Mouse (Mus musculus): ENCODE measurements around the gene Ralgps1. TPM values are rescaled to one million over a fixed set of nuclear protein-coding genes. Genes with fewer than 3 reads are reported as not detected.
A peak's percentile ranks its signal among the peaks of the same experiment; 100 is the strongest.

The Ralgps1 gene
- polyA plus RNA-seq, 1 experiment, result 91.6 TPM

- no peak for TF ChIP-seq CTCF (IDR thresholded peaks at IDR 0.05; ENCODE audit: borderline replicate concordance, extremely low read depth, insufficient read depth, insufficient read length)
- no peak for TF ChIP-seq POLR2A (IDR thresholded peaks at IDR 0.05; ENCODE audit: borderline replicate concordance, extremely low read depth, insufficient read depth, insufficient read length, poor library complexity, severe bottlenecking)
- no peak for DNase-seq (ENCODE audit: low read depth)
Measured at GRCm38 (mm10) chr2:33204980-33205379, 166.3 kb downstream of the Ralgps1 start.

- TF ChIP-seq POLR2A (IDR thresholded peaks at IDR 0.05; ENCODE audit: borderline replicate concordance, extremely low read depth, insufficient read depth, insufficient read length, poor library complexity, severe bottlenecking) (no peak), CTCF (IDR thresholded peaks at IDR 0.05; ENCODE audit: borderline replicate concordance, extremely low read depth, insufficient read depth, insufficient read length) (no peak)
- peak; percentile 43 for DNase-seq (ENCODE audit: low read depth)
Measured at GRCm38 (mm10) chr2:33203284-33203683, 168.0 kb downstream of the Ralgps1 start.

GRCm38 (mm10) chr2:33200368-33201068 lies 170.8 kb downstream of the Ralgps1 start:
- TF ChIP-seq POLR2A (IDR thresholded peaks at IDR 0.05; ENCODE audit: borderline replicate concordance, extremely low read depth, insufficient read depth, insufficient read length, poor library complexity, severe bottlenecking), result no peak
- no peak for TF ChIP-seq CTCF (IDR thresholded peaks at IDR 0.05; ENCODE audit: borderline replicate concordance, extremely low read depth, insufficient read depth, insufficient read length)
- no peak for DNase-seq (ENCODE audit: low read depth)

- DNase-seq (ENCODE audit: low read depth), result peak; percentile 35
- TF ChIP-seq CTCF (IDR thresholded peaks at IDR 0.05; ENCODE audit: borderline replicate concordance, extremely low read depth, insufficient read depth, insufficient read length) (no peak), POLR2A (IDR thresholded peaks at IDR 0.05; ENCODE audit: borderline replicate concordance, extremely low read depth, insufficient read depth, insufficient read length, poor library complexity, severe bottlenecking) (no peak)
Measured at GRCm38 (mm10) chr2:33189976-33190375, 181.3 kb downstream of the Ralgps1 start.

GRCm38 (mm10) chr2:33188925-33189670 lies 182.2 kb downstream of the Ralgps1 start:
- TF ChIP-seq CTCF (IDR thresholded peaks at IDR 0.05; ENCODE audit: borderline replicate concordance, extremely low read depth, insufficient read depth, insufficient read length) (no peak), POLR2A (IDR thresholded peaks at IDR 0.05; ENCODE audit: borderline replicate concordance, extremely low read depth, insufficient read depth, insufficient read length, poor library complexity, severe bottlenecking) (no peak)
- DNase-seq (ENCODE audit: low read depth), result no peak

GRCm38 (mm10) chr2:33187874-33188273 lies 183.4 kb downstream of the Ralgps1 start:
- DNase-seq (ENCODE audit: low read depth), result no peak
- no peak for TF ChIP-seq CTCF (IDR thresholded peaks at IDR 0.05; ENCODE audit: borderline replicate concordance, extremely low read depth, insufficient read depth, insufficient read length)
- no peak for TF ChIP-seq POLR2A (IDR thresholded peaks at IDR 0.05; ENCODE audit: borderline replicate concordance, extremely low read depth, insufficient read depth, insufficient read length, poor library complexity, severe bottlenecking)

- no peak for TF ChIP-seq CTCF (IDR thresholded peaks at IDR 0.05; ENCODE audit: borderline replicate concordance, extremely low read depth, insufficient read depth, insufficient read length)
- TF ChIP-seq POLR2A (IDR thresholded peaks at IDR 0.05; ENCODE audit: borderline replicate concordance, extremely low read depth, insufficient read depth, insufficient read length, poor library complexity, severe bottlenecking), result no peak
- no peak for DNase-seq (ENCODE audit: low read depth)
Measured at GRCm38 (mm10) chr2:33186505-33186904, 184.8 kb downstream of the Ralgps1 start.

GRCm38 (mm10) chr2:33185258-33185657 lies 186.0 kb downstream of the Ralgps1 start:
- DNase-seq (ENCODE audit: low read depth), result no peak
- TF ChIP-seq POLR2A (IDR thresholded peaks at IDR 0.05; ENCODE audit: borderline replicate concordance, extremely low read depth, insufficient read depth, insufficient read length, poor library complexity, severe bottlenecking), result no peak
- TF ChIP-seq CTCF (IDR thresholded peaks at IDR 0.05; ENCODE audit: borderline replicate concordance, extremely low read depth, insufficient read depth, insufficient read length), result peak; percentile 39; the same call in 1 of the 2 replicates

GRCm38 (mm10) chr2:33184641-33185040 lies 186.6 kb downstream of the Ralgps1 start:
- DNase-seq (ENCODE audit: low read depth), result peak; percentile 71
- TF ChIP-seq POLR2A (IDR thresholded peaks at IDR 0.05; ENCODE audit: borderline replicate concordance, extremely low read depth, insufficient read depth, insufficient read length, poor library complexity, severe bottlenecking) (no peak), CTCF (IDR thresholded peaks at IDR 0.05; ENCODE audit: borderline replicate concordance, extremely low read depth, insufficient read depth, insufficient read length) (no peak)

- TF ChIP-seq POLR2A (IDR thresholded peaks at IDR 0.05; ENCODE audit: borderline replicate concordance, extremely low read depth, insufficient read depth, insufficient read length, poor library complexity, severe bottlenecking) (no peak), CTCF (IDR thresholded peaks at IDR 0.05; ENCODE audit: borderline replicate concordance, extremely low read depth, insufficient read depth, insufficient read length) (no peak)
- DNase-seq (ENCODE audit: low read depth), result no peak
Measured at GRCm38 (mm10) chr2:33183321-33183720, 188.0 kb downstream of the Ralgps1 start.

- TF ChIP-seq CTCF (IDR thresholded peaks at IDR 0.05; ENCODE audit: borderline replicate concordance, extremely low read depth, insufficient read depth, insufficient read length) (no peak), POLR2A (IDR thresholded peaks at IDR 0.05; ENCODE audit: borderline replicate concordance, extremely low read depth, insufficient read depth, insufficient read length, poor library complexity, severe bottlenecking) (no peak)
- peak; percentile 58 for DNase-seq (ENCODE audit: low read depth)
Measured at GRCm38 (mm10) chr2:33179930-33180630, 191.2 kb downstream of the Ralgps1 start.
